Mouse (Mus musculus) G1E (cell line): ENCODE results near the gene Lsamp. TPM values are rescaled to one million over a fixed set of nuclear protein-coding genes. Genes with fewer than 3 reads are reported as not detected.

ENCODE experiments used
- ATAC-seq: 2 replicates; pipeline ENCODE4 v1.8.0; 2016; ENCODE audit warnings: mild to moderate bottlenecking; ENCODE audit not compliant: insufficient number of reproducible peaks, poor library complexity, low FRiP score, severe bottlenecking; ENCODE audit errors: extremely low read depth
- DNase-seq: peaks from one replicate; pipeline ENCODE4 v3.0.0; 2012; ENCODE audit warnings: low spot score
- H3K27me3 ChIP-seq: 2 replicates; pipeline ENCODE4 v1.6.1; 2012; ENCODE audit warnings: mild to moderate bottlenecking, low read length, inconsistent platforms; ENCODE audit not compliant: insufficient read depth
- H3K36me3 ChIP-seq: replicated peaks from 2 replicates; pipeline ENCODE3; 2012; ENCODE audit warnings: mild to moderate bottlenecking, inconsistent platforms
- H3K4me1 ChIP-seq: 2 replicates; pipeline ENCODE4 v1.6.1; 2012; ENCODE audit warnings: low read depth, low read length, inconsistent platforms, mixed read lengths; ENCODE audit not compliant: insufficient read depth
- H3K4me3 ChIP-seq: 2 replicates; pipeline ENCODE4 v1.5.1; 2012; ENCODE audit warnings: low read depth, mild to moderate bottlenecking, inconsistent platforms, low read length, moderate library complexity, mixed read lengths
- H3K9me3 ChIP-seq: replicated peaks from 2 replicates; pipeline ENCODE4 v1.6.1; 2012; ENCODE audit warnings: inconsistent platforms
- CTCF ChIP-seq: IDR thresholded peaks from 2 replicates; pipeline ENCODE4 v1.5.1; 2012; ENCODE audit warnings: low read depth, low read length, inconsistent platforms, mixed read lengths
- GATA1 ChIP-seq: IDR thresholded peaks from 2 replicates; pipeline ENCODE4 v1.6.1; 2012; ENCODE audit warnings: borderline replicate concordance, low read length, inconsistent platforms, mixed read lengths
- GATA2 ChIP-seq: IDR thresholded peaks from 2 replicates; pipeline ENCODE4 v1.6.1; 2012; ENCODE audit warnings: low read depth, low read length, inconsistent platforms, borderline replicate concordance
- POLR2AphosphoS5 ChIP-seq: IDR thresholded peaks from 2 replicates; pipeline ENCODE4 v1.6.1; 2012; ENCODE audit warnings: low read depth, low read length, inconsistent platforms; ENCODE audit not compliant: insufficient replicate concordance
- TAL1 ChIP-seq: conservative IDR thresholded peaks from 2 replicates; pipeline ENCODE4 v1.6.1; 2012; ENCODE audit warnings: low read depth, low read length, inconsistent platforms, mixed read lengths
- polyA plus RNA-seq: library from polyadenylated mRNA; stranded (reverse); fragments of >175 nt; gene quantifications from 2 replicates; pipeline ENCODE4 v1.2.3, GENCODE M21; 2012
- total RNA-seq, 2 experiments: library from RNA; stranded (forward) in 1 of 2; stranded (reverse) in 1 of 2; fragments of 200-1000 nt in 1 of 2; fragments of >200 nt in 1 of 2; fragmentation: Nextera tagmentation in 1 of 2; gene quantifications; 2 replicates each; pipeline ENCODE4 v1.2.3; 2014 to 2017

Lsamp gene
- total and polyA plus RNA-seq, 3 experiments, result 0.49 TPM; not detected in 2

DNA sequence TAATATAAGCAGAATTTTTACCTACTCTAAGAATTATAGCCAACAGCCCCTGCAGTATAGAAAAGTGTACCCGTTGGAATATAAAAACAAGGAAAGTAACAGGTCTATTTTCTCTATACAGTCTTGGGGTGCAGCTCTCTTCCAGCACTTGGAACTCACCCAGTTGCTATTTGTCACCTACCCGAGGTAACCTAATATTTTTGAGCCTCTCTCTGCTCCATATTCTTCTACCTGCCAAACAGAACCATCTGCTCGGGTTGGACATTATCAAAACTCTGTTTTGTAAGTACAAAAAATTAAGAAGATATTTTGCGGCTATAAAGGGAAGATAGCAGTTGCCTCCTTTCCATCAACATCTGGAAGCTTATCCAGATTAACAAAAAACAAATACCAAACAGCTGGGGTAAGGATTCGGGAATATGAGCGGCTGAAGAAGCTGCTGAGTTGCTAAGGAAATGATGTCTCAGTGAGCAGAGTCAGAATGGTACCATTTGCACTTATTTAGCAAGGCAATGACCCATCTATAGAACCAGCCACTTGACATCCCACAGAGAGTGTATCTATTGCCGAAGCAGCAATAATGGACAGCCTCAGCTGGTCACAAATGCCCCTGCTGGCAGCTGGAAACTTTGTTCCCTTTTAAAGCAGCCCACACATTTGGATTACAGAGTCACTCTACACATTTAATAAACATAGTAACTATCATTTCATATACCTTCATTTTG lies 1957.6 kb downstream of the Lsamp start:
- H3K27me3 ChIP-seq, result no peaks in the 10 kb centered on the region
- peaks cover 4% of the 10 kb centered on the region for H3K9me3 ChIP-seq

DNA sequence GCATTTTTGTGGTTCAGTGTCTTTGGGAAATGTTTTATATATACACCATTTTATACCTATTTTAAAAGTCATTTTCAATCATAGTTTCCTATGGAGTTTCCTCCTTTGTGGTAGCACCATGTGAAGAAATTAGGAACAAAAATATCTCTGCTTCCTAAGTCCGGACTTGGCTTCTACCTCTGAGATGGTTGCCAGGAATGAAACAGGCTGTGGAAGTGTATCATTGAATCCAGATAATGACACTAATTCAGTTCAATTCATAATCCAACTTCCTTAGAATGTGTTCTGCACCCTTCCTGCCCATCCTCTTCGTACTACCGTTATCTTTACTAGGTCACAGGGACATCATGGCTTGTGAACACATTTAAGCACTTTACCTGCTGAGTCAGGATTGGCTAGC lies 1973.7 kb downstream of the Lsamp start:
- Histone ChIP-seq H3K9me3 (peaks cover 10% of the 10 kb centered on the region), H3K27me3 (no peaks in the 10 kb centered on the region), H3K4me3 (no peak overlapping the region), H3K4me1 (no peaks in the 10 kb centered on the region), H3K36me3 (no peaks in the 10 kb centered on the region)
- TF ChIP-seq TAL1 (no peak), GATA1 (no peak), GATA2 (no peak), POLR2AphosphoS5 (no peak), CTCF (no peak)
- ATAC-seq, result no peak
- no peak for DNase-seq

More for the DNA sequence above, 1957.6 kb downstream of the Lsamp start:
- ATAC-seq (no peak), DNase-seq (no peak)
- Histone ChIP-seq H3K4me1 (no peaks in the 10 kb centered on the region), H3K36me3 (no peaks in the 10 kb centered on the region), H3K4me3 (no peak overlapping the region)
- TF ChIP-seq TAL1, result no peak
- no peak for TF ChIP-seq CTCF
- no peak for TF ChIP-seq GATA1
- no peak for TF ChIP-seq GATA2
- no peak for TF ChIP-seq POLR2AphosphoS5

DNA sequence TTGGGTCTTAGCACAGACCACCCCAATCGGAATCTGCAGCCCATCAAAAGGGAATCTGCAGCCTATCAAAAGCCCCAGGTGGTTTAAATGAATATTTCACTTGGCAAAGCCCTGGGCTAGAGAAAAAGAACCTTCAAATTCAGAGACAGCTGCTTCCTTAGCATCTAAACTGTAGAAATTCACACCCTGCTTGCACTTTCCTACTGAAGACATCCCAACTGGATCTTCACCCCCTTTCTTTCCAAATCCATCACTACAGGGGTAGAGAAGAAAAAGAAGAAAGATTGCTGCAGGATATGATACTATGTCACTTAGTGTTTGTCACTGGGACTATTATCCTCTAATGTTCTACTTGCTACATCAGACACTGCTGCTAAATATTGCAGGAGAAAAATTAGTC lies 1981.5 kb downstream of the Lsamp start:
- H3K4me3 ChIP-seq, result no peak overlapping the region
- ATAC-seq, result no peak
- H3K36me3 ChIP-seq, result no peaks in the 10 kb centered on the region
- peaks cover 4% of the 10 kb centered on the region; the same call in 1 of the 2 replicates for H3K9me3 ChIP-seq
- H3K4me1 ChIP-seq, result no peaks in the 10 kb centered on the region
- no peak for DNase-seq
- no peak for TF ChIP-seq POLR2AphosphoS5
- TF ChIP-seq TAL1, result no peak
- TF ChIP-seq GATA2, result no peak
- TF ChIP-seq CTCF, result no peak
- no peak for TF ChIP-seq GATA1
- H3K27me3 ChIP-seq, result no peaks in the 10 kb centered on the region

DNA sequence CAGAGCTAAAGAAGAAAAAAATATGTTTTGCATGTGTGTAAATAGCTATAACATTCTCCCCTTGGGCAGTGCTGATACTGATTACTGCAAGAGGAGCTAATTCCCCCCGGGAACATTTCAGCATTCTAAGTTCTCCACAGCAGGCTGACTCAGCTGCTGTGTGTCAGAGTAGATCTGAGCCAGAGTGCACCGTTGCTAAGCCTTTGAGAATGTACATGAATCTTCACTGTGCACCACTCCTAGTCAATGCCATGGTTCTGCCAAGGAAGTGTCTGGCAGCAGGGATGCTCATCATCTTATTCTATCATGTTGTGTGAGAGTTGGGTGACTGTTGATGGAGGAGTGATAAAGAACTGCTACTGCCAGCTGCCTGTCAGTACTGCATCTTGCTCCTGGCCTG lies 1985.1 kb downstream of the Lsamp start:
- no peaks in the 10 kb centered on the region for H3K4me1 ChIP-seq
- H3K4me3 ChIP-seq, result no peak overlapping the region
- no peaks in the 10 kb centered on the region for H3K36me3 ChIP-seq
- DNase-seq (no peak), ATAC-seq (no peak)
- TF ChIP-seq GATA1 (no peak), GATA2 (no peak), TAL1 (no peak), CTCF (no peak), POLR2AphosphoS5 (no peak)
- H3K9me3 ChIP-seq, result peaks cover 3% of the 10 kb centered on the region; the same call in 1 of the 2 replicates
- no peaks in the 10 kb centered on the region for H3K27me3 ChIP-seq

DNA sequence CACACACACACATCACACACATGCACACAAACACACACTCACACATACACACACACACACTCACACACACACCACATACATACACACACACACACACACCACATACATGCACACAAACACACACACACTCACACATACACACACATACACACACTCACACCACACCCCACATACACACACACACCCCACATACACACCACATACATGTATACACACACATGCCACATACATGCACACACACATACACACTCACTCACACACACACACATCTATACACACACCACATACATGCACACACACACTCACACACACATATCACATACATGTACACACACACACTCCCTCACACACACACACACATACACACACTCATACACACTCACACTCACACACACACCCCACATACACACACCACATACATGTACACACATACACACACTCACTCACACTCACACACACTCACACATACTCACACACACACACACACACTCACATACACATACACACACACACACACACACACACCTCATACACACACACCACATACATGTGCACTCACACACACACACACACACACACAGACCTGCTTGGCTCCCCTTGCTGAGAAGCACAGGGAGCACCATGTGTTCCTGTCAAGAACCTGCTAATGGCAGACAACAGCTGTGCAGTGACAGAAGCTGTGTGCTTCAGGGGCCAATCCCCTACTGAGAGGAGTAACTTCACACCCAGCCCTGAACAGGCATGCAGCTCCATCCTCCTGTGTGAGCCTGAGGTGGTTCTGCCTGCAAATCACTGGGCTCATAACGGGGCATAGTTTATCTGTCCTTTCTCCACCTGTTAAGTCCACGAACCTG lies 1990.9 kb downstream of the Lsamp start:
- Histone ChIP-seq H3K9me3 (peaks cover 17% of the 10 kb centered on the region), H3K27me3 (no peaks in the 10 kb centered on the region), H3K36me3 (no peaks in the 10 kb centered on the region), H3K4me1 (no peaks in the 10 kb centered on the region), H3K4me3 (no peak overlapping the region)
- no peak for ATAC-seq
- TF ChIP-seq POLR2AphosphoS5 (no peak), GATA2 (no peak), GATA1 (no peak), TAL1 (no peak), CTCF (no peak)
- DNase-seq, result no peak

DNA sequence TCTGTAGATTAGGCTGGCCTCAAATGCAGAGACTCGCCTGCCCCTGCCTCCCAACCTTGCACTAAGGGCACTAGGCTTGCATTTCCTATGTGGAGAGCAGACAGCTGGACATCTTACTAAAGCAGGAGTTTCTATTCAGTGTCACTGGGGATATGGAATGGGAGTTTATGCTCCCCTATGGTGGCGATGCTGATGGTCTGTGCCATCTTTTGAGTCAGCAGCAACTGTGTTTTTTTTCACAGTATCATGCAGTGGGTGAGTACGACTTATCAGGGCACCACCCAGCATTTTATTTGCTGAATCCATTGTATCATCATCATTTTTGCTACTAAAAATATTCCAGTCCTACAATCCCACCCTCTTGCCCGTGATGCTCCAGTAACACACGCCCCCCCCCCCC lies 1992.7 kb downstream of the Lsamp start:
- ATAC-seq (no peak), DNase-seq (no peak)
- no peaks in the 10 kb centered on the region for H3K4me1 ChIP-seq
- H3K4me3 ChIP-seq, result no peak overlapping the region
- peaks cover 17% of the 10 kb centered on the region for H3K9me3 ChIP-seq
- no peaks in the 10 kb centered on the region for H3K36me3 ChIP-seq
- TF ChIP-seq TAL1 (no peak), POLR2AphosphoS5 (no peak), GATA2 (no peak), CTCF (no peak), GATA1 (no peak)
- H3K27me3 ChIP-seq, result no peaks in the 10 kb centered on the region
